Mouse (Mus musculus): ENCODE measurements at regions not wholly inside any gene's neighbourhood (a gene's known extent, or its start where the extent isn't known, plus 50 kb on each side); places are given as distances from the start of the nearest gene placed in this dataset.

GRCm38 (mm10) chr1:185151130-185151799, 52.7 kb upstream of the Rab3gap2 start:
- DNase-seq (ENCODE audit: low spot score): no peak

- DNase-seq (ENCODE audit: low spot score): no peak
Measured at GRCm38 (mm10) chr1:185150431-185151129, 53.3 kb upstream of the Rab3gap2 start.

GRCm38 (mm10) chr1:185144791-185145190, 59.1 kb upstream of the Rab3gap2 start:
- no peak for DNase-seq (ENCODE audit: low spot score)

- no peak for DNase-seq (ENCODE audit: low spot score)
Measured at GRCm38 (mm10) chr1:185144006-185144405, 59.9 kb upstream of the Rab3gap2 start.

GRCm38 (mm10) chr1:185140317-185140716, 63.6 kb upstream of the Rab3gap2 start:
- DNase-seq (ENCODE audit: low spot score): peak; percentile 13

- no peak for DNase-seq (ENCODE audit: low spot score)
Measured at GRCm38 (mm10) chr1:185128209-185128608, 75.7 kb upstream of the Rab3gap2 start.

GRCm38 (mm10) chr1:185125737-185126286, 78.1 kb upstream of the Rab3gap2 start:
- peak; percentile 14 for DNase-seq (ENCODE audit: low spot score)

- no peak for DNase-seq (ENCODE audit: low spot score)
Measured at GRCm38 (mm10) chr1:185121552-185121951, 82.4 kb upstream of the Rab3gap2 start.

GRCm38 (mm10) chr1:185120416-185120815, 83.5 kb upstream of the Rab3gap2 start:
- DNase-seq (ENCODE audit: low spot score): no peak

GRCm38 (mm10) chr1:185117711-185118110, 86.2 kb upstream of the Rab3gap2 start:
- DNase-seq (ENCODE audit: low spot score): no peak

- no peak for DNase-seq (ENCODE audit: low spot score)
Measured at GRCm38 (mm10) chr1:185113687-185114086, 90.2 kb upstream of the Rab3gap2 start.

- no peak for DNase-seq (ENCODE audit: low spot score)
Measured at GRCm38 (mm10) chr1:185112017-185112399, 91.9 kb upstream of the Rab3gap2 start.

- no peak for DNase-seq (ENCODE audit: low spot score)
Measured at GRCm38 (mm10) chr1:185111347-185112016, 92.4 kb upstream of the Rab3gap2 start.

- no peak for DNase-seq (ENCODE audit: low spot score)
Measured at GRCm38 (mm10) chr1:185104945-185105884, 98.7 kb upstream of the Rab3gap2 start.

- DNase-seq (ENCODE audit: low spot score): no peak
Measured at GRCm38 (mm10) chr1:185103803-185104202, 100.1 kb upstream of the Rab3gap2 start.

- DNase-seq (ENCODE audit: low spot score): no peak
Measured at GRCm38 (mm10) chr1:185098975-185099958, 99.9 kb upstream of the Mark1 start.

- no peak for DNase-seq (ENCODE audit: low spot score)
Measured at GRCm38 (mm10) chr1:185098195-185098974, 99.0 kb upstream of the Mark1 start.

GRCm38 (mm10) chr1:185096741-185097140, 97.4 kb upstream of the Mark1 start:
- DNase-seq (ENCODE audit: low spot score): no peak

GRCm38 (mm10) chr1:185092757-185093156, 93.4 kb upstream of the Mark1 start:
- no peak for DNase-seq (ENCODE audit: low spot score)

All from ovary, postnatal 14 days (tissue).